Mouse (Mus musculus) brain, embryonic 14.5 days (tissue): Measurements from ENCODE around the gene Prkag2. TPM values are rescaled to one million over a fixed set of nuclear protein-coding genes. Genes with fewer than 3 reads are reported as not detected.
A peak's percentile ranks its signal among the peaks of the same experiment; 100 is the strongest.

Experiments used
- DNase-seq: peaks from one replicate; pipeline ENCODE4 v3.0.0-alpha.2; 2011; ENCODE audit warnings: low read depth
- CTCF ChIP-seq: fragments of 200-500 bp; IDR thresholded peaks from 2 replicates; pipeline ENCODE4 v1.5.1; 2012; ENCODE audit warnings: inconsistent platforms, mild to moderate bottlenecking, moderate library complexity, borderline replicate concordance; ENCODE audit not compliant: insufficient read depth, insufficient read length; ENCODE audit errors: extremely low read depth
- POLR2A ChIP-seq: fragments of 200-500 bp; IDR thresholded peaks from 2 replicates; pipeline ENCODE4 v1.6.1; 2012; ENCODE audit warnings: mild to moderate bottlenecking, inconsistent platforms, borderline replicate concordance; ENCODE audit not compliant: poor library complexity, insufficient read depth, insufficient read length, severe bottlenecking; ENCODE audit errors: extremely low read depth
- polyA plus RNA-seq: library from polyadenylated mRNA; depleted of rRNA; stranded (reverse); fragments of >200 nt; gene quantifications from 2 replicates; pipeline ENCODE4 v1.2.3, GENCODE M21; 2012

Gene Prkag2
- polyA plus RNA-seq, 1 experiment = 99.6 TPM

DNA sequence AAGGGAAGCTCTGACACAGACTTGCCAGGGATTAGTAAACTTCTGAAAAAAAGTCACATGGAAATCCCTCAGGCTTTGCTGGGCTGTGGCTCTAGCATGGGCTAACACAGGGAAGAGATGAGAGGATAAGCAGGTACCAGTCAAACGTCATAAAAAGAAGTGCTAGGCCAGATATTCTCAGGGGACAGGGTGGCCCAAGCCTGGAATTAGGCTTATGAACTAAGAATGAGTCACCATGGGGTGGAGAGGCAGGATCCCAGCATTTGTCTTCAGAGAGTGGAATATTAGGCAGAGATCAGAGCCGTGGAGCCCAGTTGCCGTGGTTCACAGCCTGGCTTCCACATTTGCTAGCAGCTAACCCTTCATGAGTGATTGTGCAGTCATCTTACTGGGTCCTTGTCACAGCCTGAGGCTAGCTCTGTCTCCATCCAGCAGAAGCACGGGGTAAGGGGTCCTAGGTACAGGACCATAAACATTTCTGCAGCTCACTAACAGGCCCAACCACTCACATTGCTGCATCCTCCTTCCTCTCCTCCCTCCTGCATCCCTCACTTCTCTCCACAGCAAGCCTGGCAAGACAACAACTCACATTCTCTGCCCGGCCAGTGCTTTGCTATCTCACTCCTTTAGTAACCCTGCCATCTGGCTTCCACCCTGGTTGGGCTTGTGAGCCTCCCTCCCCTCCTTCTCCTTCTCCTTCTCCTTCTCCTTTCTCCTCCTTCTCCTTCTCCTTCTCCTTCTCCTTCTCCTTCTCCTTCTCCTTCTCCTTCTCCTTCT, 162.2 kb downstream of the Prkag2 start:
- no peak for TF ChIP-seq CTCF
- TF ChIP-seq POLR2A = no peak
- DNase-seq = no peak

GRCm38 (mm10) chr5:24936451-24936850, 164.0 kb downstream of the Prkag2 start:
- no peak for TF ChIP-seq POLR2A
- TF ChIP-seq CTCF = no peak
- DNase-seq = no peak

GRCm38 (mm10) chr5:24935446-24935845, 165.0 kb downstream of the Prkag2 start:
- TF ChIP-seq POLR2A (no peak), CTCF (no peak)
- DNase-seq = peak; percentile 18

- TF ChIP-seq POLR2A (no peak), CTCF (peak; percentile 7; the same call in 1 of the 2 replicates)
- DNase-seq = no peak
Measured at GRCm38 (mm10) chr5:24933760-24934159, 166.7 kb downstream of the Prkag2 start.

DNA sequence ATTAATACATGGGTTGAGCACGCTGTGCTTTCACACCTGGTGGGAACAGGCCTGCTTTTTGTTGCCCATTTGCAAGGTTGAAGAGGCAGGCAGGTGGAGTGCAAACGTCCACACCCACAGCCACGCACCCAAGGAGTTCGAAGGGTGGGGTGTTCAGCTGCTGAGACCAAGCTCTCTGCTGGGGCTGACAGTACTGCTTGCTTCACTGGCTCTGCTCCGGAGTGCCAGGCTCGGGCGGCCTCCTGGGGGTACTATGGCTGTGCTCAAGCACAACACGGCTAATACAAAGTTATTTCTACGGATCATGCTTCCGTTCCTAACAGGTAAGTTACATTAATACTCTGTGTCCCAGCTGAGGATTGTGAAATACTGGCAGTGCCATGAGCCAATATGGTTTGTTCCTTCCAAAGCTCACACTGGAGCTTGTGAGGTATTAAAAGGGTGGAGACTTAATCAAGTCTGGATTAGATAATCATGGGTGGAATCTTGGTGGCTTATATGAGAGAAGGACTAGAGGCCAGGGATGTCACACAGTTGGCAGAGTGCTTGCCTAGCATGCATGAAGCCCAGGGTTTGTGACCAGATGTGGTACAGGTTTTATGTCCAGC, 168.8 kb downstream of the Prkag2 start:
- no peak for TF ChIP-seq CTCF
- TF ChIP-seq POLR2A = no peak

GRCm38 (mm10) chr5:24930831-24931577, 169.4 kb downstream of the Prkag2 start:
- no peak for DNase-seq
- TF ChIP-seq POLR2A = no peak
- TF ChIP-seq CTCF = no peak

More for the DNA sequence above, 168.8 kb downstream of the Prkag2 start:
- no peak for DNase-seq

DNA sequence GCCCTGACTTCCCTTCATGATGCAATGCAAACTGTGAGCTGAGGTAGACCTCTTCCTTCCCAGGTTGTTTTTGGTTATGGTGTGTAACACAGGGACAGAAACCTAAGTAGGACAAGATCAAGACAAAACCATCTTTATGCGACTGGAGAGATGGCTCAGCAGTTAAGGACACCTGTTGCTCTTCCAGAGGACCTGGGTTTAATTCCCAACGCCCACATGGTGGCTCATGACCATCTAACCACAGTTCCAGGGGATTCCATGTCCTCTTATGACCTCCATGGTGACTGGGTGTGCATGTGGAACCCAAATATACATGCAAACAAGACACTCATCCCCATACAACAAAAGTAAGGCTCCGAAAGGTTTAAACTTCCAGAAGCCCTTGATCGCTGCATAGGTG, 171.6 kb downstream of the Prkag2 start:
- TF ChIP-seq POLR2A = no peak
- no peak for TF ChIP-seq CTCF
- DNase-seq = no peak

DNA sequence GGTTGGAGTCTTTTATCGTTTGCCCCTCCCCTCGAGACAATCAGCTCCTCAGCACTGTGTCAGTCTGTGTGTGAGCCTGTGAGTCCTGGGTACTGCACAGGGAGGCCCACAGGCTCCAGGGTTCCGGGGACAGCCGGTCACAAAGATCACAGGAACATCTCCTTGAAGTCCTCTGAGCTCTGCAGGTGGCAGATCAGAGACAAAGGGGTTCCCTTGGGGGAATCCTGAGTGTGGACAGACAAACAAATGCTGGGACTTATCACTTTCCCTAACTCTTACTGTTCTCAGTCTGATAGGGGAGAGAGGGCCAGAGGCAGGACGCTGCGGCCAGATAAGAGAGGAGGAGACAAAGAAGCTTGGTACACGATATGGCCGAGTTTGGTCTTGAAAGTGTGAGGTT, 172.7 kb downstream of the Prkag2 start:
- TF ChIP-seq CTCF = no peak
- TF ChIP-seq POLR2A = no peak
- no peak for DNase-seq

DNA sequence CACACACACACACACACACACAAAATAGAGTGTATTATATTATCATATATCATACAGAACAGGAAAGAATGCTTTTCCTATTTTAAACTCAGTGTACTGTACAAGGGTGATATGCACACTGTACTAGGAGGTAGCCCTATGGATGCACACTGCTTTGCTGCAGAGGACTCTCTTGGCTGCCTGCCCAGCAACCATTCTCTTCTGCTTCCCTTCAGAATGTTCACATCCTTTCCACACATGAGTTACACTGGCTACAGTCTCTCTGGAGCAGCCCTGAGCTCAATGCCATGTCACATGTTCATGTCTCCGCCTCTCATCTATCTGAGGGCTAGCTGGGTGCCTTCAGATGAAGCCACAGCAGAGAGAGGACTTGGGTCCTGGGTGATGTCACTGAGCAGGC, 181.3 kb downstream of the Prkag2 start:
- peak; percentile 59 for DNase-seq
- no peak for TF ChIP-seq CTCF
- no peak for TF ChIP-seq POLR2A

DNA sequence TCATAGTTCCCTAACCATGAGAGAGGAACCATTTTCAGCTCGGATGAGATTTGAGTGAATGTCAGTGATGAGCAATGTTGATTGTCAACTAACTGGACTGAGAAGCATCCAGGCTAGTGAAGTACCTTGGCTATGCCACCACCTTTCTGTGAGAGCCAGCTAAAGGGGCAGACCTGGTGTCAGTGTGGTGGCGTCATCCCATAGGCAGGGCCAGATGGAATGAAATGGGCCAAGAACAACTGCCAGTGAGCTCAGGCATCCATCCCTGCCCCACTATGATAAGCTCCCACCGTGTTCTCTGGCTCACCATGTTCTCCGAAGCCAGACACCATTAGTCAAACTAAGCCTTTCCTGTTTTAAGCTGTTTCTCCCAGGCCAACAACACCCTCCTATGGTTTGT, 183.9 kb downstream of the Prkag2 start:
- TF ChIP-seq POLR2A = no peak
- no peak for TF ChIP-seq CTCF
- DNase-seq = no peak

DNA sequence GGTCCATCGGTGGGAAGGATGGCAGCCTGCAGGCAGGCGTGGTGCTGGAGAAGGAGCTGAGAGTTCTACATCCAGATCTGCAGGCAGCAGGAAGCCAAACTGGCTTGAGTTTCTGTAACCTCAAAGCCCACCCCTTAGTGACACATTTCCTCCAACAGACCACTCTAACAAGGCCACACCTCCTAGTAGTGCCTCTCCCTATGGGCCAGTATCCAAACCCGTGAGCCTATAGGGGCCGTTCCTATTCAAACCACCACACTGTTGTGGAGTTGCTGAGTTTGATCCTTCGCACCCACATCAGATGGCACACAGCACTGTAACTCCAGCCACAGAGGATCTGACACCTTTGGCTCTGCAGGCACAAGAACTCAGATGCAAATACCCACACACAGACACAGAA, 185.3 kb downstream of the Prkag2 start:
- DNase-seq = no peak
- no peak for TF ChIP-seq POLR2A
